Mouse (Mus musculus): ENCODE measurements around the gene Pik3r2. TPM values are rescaled to one million over a fixed set of nuclear protein-coding genes. Genes with fewer than 3 reads are reported as not detected.

Gene Pik3r2
- polyA plus RNA-seq, 1 experiment, result 71.7 TPM

DNA sequence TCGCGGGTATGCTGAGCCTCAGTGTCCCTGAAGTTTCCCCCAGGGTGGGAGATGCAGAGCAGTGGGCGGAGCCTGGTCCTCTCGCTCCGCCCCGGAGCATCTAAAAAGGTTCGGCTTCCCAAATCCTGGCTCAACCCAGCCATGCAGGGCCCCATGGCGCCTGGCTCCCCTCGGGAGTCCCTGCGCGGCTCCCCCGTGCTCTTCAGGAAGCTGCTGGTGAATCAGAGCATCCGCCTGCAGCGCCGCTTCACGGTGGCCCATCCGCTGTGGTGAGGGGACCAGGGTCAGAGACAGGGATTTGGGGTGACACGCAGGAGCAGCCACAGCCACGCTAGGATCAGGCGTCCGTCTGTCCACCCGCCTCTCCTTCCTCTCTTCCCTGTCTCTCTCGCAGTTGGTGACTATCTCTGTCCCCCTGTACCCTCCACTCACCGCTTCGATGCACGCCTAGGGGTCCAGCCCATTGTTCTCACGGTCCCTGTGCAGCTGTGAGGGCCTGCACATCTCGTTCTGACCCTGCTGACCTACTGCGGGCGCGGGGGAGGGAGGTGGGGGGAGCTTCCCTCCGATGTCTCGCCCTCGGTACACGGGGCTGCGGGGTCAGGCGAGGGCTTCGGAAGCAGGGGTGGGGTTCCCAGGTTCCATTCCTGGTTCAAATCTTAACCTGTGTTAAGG, 33.4 kb downstream of the Pik3r2 start:
- Histone ChIP-seq H3K27me3 (ENCODE audit: control insufficient read depth, insufficient read depth, insufficient read length) (peaks cover 47% of the 10 kb centered on the region), H3K79me2 (ENCODE audit: control insufficient read depth, insufficient read depth) (no peaks in the 10 kb centered on the region), H3ac (ENCODE audit: control insufficient read depth, insufficient read length, low read depth) (no peak overlapping the region), H3K4me3 (ENCODE audit: insufficient read depth, poor library complexity, severe bottlenecking) (no peak overlapping the region), H3K36me3 (ENCODE audit: control insufficient read depth, insufficient read depth) (no peaks in the 10 kb centered on the region), H3K79me3 (ENCODE audit: low read depth) (no peaks in the 10 kb centered on the region)
- TF ChIP-seq FOSL1 (IDR thresholded peaks at IDR 0.05; ENCODE audit: insufficient read depth, low read length, poor library complexity, severe bottlenecking), result no peak
- TF ChIP-seq CTCF (IDR thresholded peaks at IDR 0.05; ENCODE audit: control insufficient read depth, insufficient read depth, insufficient read length), result no peak
- no peak for TF ChIP-seq CEBPB (IDR thresholded peaks at IDR 0.05; ENCODE audit: low read depth)
- no peak for TF ChIP-seq MYOG (IDR thresholded peaks at IDR 0.05; ENCODE audit: control insufficient read depth, extremely low read depth, insufficient read length)
- no peak for TF ChIP-seq USF1 (IDR thresholded peaks at IDR 0.05; ENCODE audit: low read depth)
- no peak for TF ChIP-seq MAX (IDR thresholded peaks at IDR 0.05)
- no peak for TF ChIP-seq MYOD1 (IDR thresholded peaks at IDR 0.05; ENCODE audit: control insufficient read depth, insufficient read length, low read depth)

DNA sequence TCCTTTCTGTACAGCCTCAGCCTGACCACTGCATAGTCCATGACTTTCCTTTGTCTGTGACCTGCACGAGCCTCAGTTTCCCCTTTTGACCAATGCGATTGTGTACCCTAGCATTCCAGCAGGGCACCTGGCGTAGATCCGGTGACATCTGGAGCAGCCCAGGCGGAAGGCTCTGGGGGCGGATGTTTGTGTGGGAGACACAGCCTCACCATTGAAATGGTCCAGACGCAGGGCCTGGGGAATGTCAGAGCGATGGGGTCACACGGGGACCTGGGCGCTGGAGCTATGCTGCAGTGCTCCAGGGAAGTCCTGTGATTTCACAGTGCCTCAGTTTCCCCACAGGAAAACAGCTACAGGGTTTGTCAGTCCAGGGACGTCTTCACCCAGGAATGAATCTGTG, 34.3 kb downstream of the Pik3r2 start:
- H3K27me3 ChIP-seq (ENCODE audit: control insufficient read depth, insufficient read depth, insufficient read length), result peaks cover 43% of the 10 kb centered on the region
- TF ChIP-seq MAX (IDR thresholded peaks at IDR 0.05), result no peak
- TF ChIP-seq FOSL1 (IDR thresholded peaks at IDR 0.05; ENCODE audit: insufficient read depth, low read length, poor library complexity, severe bottlenecking), result no peak
- no peak for TF ChIP-seq CEBPB (IDR thresholded peaks at IDR 0.05; ENCODE audit: low read depth)
- no peak for TF ChIP-seq MYOG (IDR thresholded peaks at IDR 0.05; ENCODE audit: control insufficient read depth, extremely low read depth, insufficient read length)
- no peak for TF ChIP-seq MYOD1 (IDR thresholded peaks at IDR 0.05; ENCODE audit: control insufficient read depth, insufficient read length, low read depth)
- no peak for TF ChIP-seq USF1 (IDR thresholded peaks at IDR 0.05; ENCODE audit: low read depth)
- no peak for TF ChIP-seq CTCF (IDR thresholded peaks at IDR 0.05; ENCODE audit: control insufficient read depth, insufficient read depth, insufficient read length)

DNA sequence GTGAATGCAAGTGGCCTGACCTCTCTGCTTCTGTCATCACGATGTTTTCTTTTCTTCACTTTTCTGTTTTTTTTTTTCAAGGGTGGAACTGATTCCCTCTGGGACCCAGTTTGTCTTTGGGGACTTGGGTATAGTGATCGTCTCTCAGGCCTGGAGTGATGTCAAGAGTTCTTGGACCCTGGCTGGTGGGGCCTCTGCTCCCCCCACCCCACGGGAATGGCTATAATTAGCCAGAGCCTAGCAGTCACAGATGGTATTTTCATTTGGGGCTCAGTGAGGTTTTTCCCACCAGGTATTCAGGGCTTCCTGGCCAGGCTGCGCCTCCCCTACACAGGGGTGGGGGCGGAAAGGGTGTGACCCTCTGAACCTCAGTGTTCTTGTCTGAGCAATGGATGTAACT, 34.9 kb downstream of the Pik3r2 start:
- no peaks in the 10 kb centered on the region for H3K36me3 ChIP-seq (ENCODE audit: control insufficient read depth, insufficient read depth)
- H3K79me3 ChIP-seq (ENCODE audit: low read depth), result no peaks in the 10 kb centered on the region
- peaks cover 41% of the 10 kb centered on the region for H3K27me3 ChIP-seq (ENCODE audit: control insufficient read depth, insufficient read depth, insufficient read length)
- H3ac ChIP-seq (ENCODE audit: control insufficient read depth, insufficient read length, low read depth), result no peak overlapping the region
- no peak overlapping the region for H3K4me3 ChIP-seq (ENCODE audit: insufficient read depth, poor library complexity, severe bottlenecking)
- TF ChIP-seq MYOG (IDR thresholded peaks at IDR 0.05; ENCODE audit: control insufficient read depth, extremely low read depth, insufficient read length), result no peak
- TF ChIP-seq MYOD1 (IDR thresholded peaks at IDR 0.05; ENCODE audit: control insufficient read depth, insufficient read length, low read depth), result no peak
- no peak for TF ChIP-seq CTCF (IDR thresholded peaks at IDR 0.05; ENCODE audit: control insufficient read depth, insufficient read depth, insufficient read length)
- no peak for TF ChIP-seq MAX (IDR thresholded peaks at IDR 0.05)
- TF ChIP-seq FOSL1 (IDR thresholded peaks at IDR 0.05; ENCODE audit: insufficient read depth, low read length, poor library complexity, severe bottlenecking), result no peak
- no peak for TF ChIP-seq USF1 (IDR thresholded peaks at IDR 0.05; ENCODE audit: low read depth)
- TF ChIP-seq CEBPB (IDR thresholded peaks at IDR 0.05; ENCODE audit: low read depth), result no peak
- no peaks in the 10 kb centered on the region for H3K79me2 ChIP-seq (ENCODE audit: control insufficient read depth, insufficient read depth)

More for the DNA sequence above, 34.3 kb downstream of the Pik3r2 start:
- H3K4me3 ChIP-seq (ENCODE audit: insufficient read depth, poor library complexity, severe bottlenecking), result no peak overlapping the region
- H3K79me2 ChIP-seq (ENCODE audit: control insufficient read depth, insufficient read depth), result no peaks in the 10 kb centered on the region
- H3K36me3 ChIP-seq (ENCODE audit: control insufficient read depth, insufficient read depth), result no peaks in the 10 kb centered on the region
- H3K79me3 ChIP-seq (ENCODE audit: low read depth), result no peaks in the 10 kb centered on the region
- H3ac ChIP-seq (ENCODE audit: control insufficient read depth, insufficient read length, low read depth), result no peak overlapping the region

DNA sequence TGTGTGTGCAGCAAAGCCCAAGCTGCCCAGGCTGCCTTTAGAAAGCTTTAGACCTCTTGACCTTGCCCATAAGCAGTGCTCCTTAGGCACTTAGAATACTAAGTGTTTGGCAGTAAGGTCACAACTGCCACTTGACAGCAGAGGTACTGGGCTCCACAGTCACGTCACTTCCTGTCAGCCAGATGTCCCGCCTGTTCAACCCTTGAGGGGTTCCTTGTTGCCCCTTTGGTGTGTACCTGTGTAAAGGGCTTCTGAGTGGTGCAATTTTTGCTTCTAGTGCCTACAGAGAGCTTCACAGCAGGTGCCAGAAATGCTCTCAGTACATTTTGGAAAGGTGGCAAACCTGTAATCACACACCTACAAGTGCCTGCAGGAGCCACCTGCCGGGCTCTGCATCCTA, 38.3 kb downstream of the Pik3r2 start:
- Histone ChIP-seq H3K36me3 (ENCODE audit: control insufficient read depth, insufficient read depth) (no peaks in the 10 kb centered on the region), H3K27me3 (ENCODE audit: control insufficient read depth, insufficient read depth, insufficient read length) (peaks cover 27% of the 10 kb centered on the region), H3K79me2 (ENCODE audit: control insufficient read depth, insufficient read depth) (no peaks in the 10 kb centered on the region), H3ac (ENCODE audit: control insufficient read depth, insufficient read length, low read depth) (no peak overlapping the region), H3K79me3 (ENCODE audit: low read depth) (no peaks in the 10 kb centered on the region), H3K4me3 (ENCODE audit: insufficient read depth, poor library complexity, severe bottlenecking) (no peak overlapping the region)
- TF ChIP-seq MYOG (IDR thresholded peaks at IDR 0.05; ENCODE audit: control insufficient read depth, extremely low read depth, insufficient read length), result no peak
- no peak for TF ChIP-seq CEBPB (IDR thresholded peaks at IDR 0.05; ENCODE audit: low read depth)
- TF ChIP-seq USF1 (IDR thresholded peaks at IDR 0.05; ENCODE audit: low read depth), result no peak
- TF ChIP-seq FOSL1 (IDR thresholded peaks at IDR 0.05; ENCODE audit: insufficient read depth, low read length, poor library complexity, severe bottlenecking), result no peak
- no peak for TF ChIP-seq MAX (IDR thresholded peaks at IDR 0.05)
- no peak for TF ChIP-seq CTCF (IDR thresholded peaks at IDR 0.05; ENCODE audit: control insufficient read depth, insufficient read depth, insufficient read length)
- no peak for TF ChIP-seq MYOD1 (IDR thresholded peaks at IDR 0.05; ENCODE audit: control insufficient read depth, insufficient read length, low read depth)

DNA sequence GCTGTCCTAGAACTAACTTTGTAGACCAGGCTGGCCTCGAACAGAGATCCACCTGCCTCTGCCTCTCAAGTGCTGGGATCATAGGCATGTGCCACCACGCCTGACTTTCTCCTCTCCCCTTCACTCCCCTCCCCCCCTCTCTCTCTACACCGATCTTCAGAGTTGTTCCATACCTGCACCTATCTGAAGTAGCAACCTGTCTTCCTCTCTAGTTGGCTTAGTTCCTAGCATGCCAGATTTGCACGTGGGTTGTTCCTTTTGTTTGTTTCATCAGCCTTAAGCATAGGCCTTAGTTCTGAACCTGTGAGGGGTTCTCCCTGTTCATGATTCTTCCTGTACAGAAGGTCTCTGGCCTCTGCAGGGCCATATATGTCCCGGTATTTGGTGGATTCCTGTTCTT, 38.8 kb downstream of the Pik3r2 start:
- no peaks in the 10 kb centered on the region for H3K36me3 ChIP-seq (ENCODE audit: control insufficient read depth, insufficient read depth)
- no peak overlapping the region for H3ac ChIP-seq (ENCODE audit: control insufficient read depth, insufficient read length, low read depth)
- H3K27me3 ChIP-seq (ENCODE audit: control insufficient read depth, insufficient read depth, insufficient read length), result peaks cover 25% of the 10 kb centered on the region
- H3K79me3 ChIP-seq (ENCODE audit: low read depth), result no peaks in the 10 kb centered on the region
- TF ChIP-seq MYOG (IDR thresholded peaks at IDR 0.05; ENCODE audit: control insufficient read depth, extremely low read depth, insufficient read length) (no peak), USF1 (IDR thresholded peaks at IDR 0.05; ENCODE audit: low read depth) (no peak), CTCF (IDR thresholded peaks at IDR 0.05; ENCODE audit: control insufficient read depth, insufficient read depth, insufficient read length) (no peak), CEBPB (IDR thresholded peaks at IDR 0.05; ENCODE audit: low read depth) (no peak), MYOD1 (IDR thresholded peaks at IDR 0.05; ENCODE audit: control insufficient read depth, insufficient read length, low read depth) (no peak), MAX (IDR thresholded peaks at IDR 0.05) (no peak)
- H3K4me3 ChIP-seq (ENCODE audit: insufficient read depth, poor library complexity, severe bottlenecking), result no peak overlapping the region
- H3K79me2 ChIP-seq (ENCODE audit: control insufficient read depth, insufficient read depth), result no peaks in the 10 kb centered on the region
